Mouse (Mus musculus): ENCODE data around the gene Dek. TPM values are rescaled to one million over a fixed set of nuclear protein-coding genes. Genes with fewer than 3 reads are reported as not detected.

Gene Dek
- total RNA-seq, 2 experiments from 2014 or later = 470 to 476 TPM

DNA sequence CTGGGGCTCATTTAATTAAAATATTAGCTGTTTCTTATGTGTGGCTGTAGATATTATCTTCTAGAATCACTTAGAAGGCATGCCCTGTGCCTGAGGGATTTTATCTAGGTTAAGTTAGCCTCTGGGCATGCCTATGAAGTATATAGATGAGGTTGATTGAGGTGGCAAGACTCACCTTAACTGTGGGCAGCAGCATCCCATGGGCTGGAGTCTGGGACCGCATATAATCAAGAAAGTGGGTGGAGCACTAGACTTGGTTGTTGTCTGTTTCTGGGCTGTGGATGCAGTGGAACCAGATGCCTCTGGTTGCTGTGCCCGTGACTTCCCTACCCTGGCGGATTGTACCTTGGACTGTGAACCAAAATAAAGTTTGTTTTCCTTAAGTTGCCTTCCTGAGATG, 6.1 kb upstream of the Dek start:
- ATAC-seq (replicated peaks; ENCODE audit: poor library complexity) = no peak

DNA sequence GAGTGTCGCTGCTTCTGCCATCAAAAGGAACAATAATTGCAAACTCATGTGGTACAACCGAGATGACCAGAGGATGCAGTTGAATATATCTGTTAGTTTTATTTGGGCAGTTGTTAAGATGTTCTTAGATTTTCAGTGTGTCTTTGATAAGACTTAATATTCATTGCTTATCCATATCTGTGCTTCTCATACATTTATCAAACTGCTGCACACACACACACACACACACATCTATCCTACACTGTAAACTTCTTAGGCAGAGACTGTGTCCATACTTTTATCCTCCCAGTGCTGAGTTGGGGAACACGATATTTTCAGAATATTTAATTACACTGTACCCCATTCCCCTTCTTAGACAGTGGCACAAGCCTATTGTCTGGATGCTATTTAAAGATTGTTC, 5.2 kb upstream of the Dek start:
- no peak for ATAC-seq (replicated peaks; ENCODE audit: poor library complexity)

DNA sequence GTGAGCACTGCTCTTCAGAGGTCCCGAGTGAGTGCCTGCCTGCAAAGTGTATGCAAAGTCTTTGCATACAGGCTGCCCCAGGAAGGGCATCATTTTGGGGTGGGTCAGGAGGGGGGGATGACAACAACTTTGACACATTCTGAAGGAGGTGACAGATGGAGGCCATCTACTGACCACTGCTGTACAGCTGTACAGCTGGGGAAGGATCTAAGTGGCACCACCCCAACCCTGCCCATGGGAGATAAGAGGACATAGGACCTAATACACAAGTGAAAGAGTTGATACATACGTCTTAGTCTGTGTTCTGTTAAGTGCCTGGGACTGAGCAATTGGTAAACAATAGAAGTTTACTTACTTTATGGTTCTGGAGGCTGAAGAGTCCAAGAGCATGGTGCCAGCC, 3.2 kb upstream of the Dek start:
- no peak for ATAC-seq (replicated peaks; ENCODE audit: poor library complexity)

DNA sequence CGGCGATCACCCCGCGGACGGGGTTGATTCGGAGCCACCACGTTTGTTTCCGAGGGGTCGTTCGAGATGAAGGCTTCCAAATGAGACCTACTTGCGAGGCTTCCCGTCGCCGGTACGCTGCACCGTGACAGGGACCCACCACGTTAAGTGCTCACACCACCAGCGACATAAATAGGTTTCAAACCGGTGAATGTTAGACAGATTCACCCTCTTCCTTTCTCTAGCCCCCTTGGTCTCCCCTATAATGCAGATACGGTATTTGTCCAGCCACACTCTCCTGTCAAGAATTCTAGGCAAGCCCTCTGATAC, 533 bp upstream of the Dek start:
- ATAC-seq (replicated peaks; ENCODE audit: poor library complexity) = peak; percentile 9

DNA sequence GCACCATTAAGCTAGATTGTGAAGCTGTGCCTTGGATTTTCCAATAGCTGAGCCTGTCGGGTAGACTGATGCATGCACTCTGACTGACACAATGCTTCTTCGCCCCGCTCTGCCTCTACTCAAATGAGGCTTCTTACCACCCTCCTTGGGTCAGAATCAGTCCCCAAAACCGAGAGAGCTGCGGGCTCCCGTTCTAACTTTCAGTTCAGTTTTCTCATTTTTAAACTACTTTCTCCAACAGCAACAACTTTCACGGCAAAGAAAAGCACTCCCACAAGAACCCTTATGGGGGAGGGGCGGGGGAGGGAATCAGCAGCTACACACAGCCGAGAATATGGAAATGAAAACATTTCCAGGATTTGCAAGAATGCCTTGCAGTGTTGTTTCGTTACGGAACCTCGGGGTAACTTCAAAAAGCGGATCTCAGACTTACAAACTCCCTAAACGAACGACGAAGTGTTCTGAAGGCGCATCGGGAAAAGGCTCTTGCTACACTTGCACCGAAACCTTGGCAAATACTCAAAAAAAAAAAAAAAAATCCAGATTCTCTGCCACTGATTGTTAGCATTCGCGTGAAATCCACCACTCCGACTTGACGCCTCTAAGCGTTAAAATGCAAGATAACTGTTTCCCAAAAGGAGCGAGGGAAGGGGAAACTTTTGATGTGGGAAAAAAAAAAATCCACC, 1.0 kb downstream of the Dek start:
- peak; percentile 20 for ATAC-seq (replicated peaks; ENCODE audit: poor library complexity)

DNA sequence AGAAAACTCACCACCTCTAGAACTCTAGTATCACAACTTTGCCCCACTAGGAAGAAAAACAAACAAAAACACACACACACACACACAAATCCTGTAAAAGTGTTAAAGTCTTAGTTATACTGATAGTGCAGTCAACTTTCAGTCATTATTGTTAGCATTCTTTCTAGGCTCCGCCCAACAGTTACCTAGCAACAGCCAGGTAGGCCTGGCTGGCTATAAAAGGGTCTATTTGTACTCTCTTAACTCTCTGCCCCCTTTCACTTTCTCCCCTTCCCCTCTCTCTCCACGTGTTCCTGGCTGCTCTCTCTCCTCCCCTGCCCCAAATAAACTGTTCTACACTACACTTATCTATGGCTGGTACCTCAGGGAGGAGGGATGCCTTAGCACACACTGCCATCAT, 1.9 kb downstream of the Dek start:
- ATAC-seq (replicated peaks; ENCODE audit: poor library complexity) = no peak

DNA sequence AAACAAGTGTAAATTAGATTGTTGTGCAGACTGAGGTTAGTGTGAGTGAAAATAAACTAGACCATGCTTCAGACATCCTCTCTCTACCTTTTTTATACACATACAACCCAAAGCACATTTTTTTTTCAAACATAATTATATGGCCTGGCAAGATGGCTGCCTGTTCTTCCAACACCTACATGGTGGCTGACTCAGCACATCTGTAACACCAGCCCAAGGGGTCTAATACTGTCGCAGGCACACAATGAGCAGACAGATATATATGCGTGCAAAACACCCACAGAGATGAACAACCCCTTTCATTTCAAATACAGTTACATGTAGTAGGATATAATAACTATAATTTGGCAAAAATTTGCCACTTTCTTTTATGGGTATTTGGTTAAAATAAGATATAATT, 5.4 kb downstream of the Dek start:
- no peak for ATAC-seq (replicated peaks; ENCODE audit: poor library complexity)

DNA sequence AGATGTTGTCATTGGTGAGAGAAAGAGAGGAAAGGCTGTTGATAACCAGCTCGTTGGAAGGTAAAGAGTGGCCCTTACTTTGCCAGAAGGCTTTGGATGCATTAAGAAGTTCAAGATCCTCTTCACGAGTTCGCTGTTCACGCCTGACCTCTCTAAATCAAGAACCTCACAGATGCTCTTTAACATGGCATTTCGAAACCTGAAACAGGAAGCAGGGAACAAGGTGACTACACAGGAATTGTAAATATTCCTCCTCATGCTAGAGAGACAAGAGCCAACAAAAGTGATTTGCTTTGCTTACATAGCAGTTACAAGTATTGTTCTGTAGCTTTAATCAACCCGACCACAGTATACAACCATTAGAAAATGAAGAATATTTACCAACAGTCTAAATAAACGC, 6.7 kb downstream of the Dek start:
- ATAC-seq (replicated peaks; ENCODE audit: poor library complexity) = no peak

DNA sequence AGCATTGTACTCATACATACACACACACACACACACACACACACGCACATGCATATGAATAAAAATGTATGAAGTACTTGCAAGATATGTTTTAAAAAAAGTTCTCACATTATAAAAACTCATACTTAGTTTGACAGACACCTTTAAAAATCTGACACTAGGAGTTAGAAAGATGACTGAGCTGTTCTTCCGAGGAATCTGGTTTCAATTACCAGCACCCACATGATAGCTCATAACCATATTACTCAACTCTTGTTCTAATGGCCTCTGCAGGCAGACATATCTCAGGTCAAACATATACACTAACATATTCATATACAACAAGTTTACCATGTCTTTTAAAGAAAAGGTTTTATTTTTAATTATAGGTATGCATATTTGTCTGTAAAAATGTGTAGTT, 9.4 kb downstream of the Dek start:
- ATAC-seq (replicated peaks; ENCODE audit: poor library complexity) = no peak

DNA sequence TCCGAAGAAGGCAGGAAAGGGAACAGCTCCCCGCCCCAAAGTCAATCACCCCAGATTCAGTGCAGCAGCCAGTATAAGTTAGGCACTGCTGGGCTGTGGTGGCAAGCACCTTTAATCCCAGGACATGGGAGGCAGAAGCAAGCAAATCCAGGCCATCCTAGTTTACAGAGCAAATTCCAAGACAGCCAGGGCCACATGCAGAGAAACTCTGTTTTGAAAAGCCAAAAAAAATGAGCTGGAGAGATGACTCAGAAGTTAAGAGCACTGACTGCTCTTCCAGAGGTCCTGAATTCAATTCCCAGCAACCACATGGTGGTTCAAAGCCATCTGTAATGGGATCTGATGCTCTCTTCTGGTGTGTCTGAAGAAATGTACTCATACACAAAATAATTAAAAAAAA, 12.2 kb downstream of the Dek start:
- ATAC-seq (replicated peaks; ENCODE audit: poor library complexity) = no peak

DNA sequence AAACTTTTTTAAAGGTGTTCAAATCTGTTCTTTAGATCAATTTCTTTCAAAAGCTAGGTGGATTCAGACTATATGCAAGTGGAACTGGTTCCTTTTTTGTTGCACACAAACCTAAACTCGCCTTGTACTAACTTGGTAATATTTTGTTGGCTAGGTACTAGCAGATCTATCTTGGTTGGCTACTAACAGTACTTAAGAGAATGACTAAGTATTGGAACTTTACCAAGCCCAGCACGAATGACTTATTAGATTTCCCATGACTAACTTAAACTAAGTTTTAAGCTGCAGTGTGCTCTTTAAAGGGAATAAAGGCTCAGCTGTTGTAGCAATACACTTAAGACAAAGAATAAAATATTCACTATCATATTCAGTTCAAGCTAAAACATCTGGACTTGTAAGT, 16.7 kb downstream of the Dek start:
- ATAC-seq (replicated peaks; ENCODE audit: poor library complexity) = no peak

DNA sequence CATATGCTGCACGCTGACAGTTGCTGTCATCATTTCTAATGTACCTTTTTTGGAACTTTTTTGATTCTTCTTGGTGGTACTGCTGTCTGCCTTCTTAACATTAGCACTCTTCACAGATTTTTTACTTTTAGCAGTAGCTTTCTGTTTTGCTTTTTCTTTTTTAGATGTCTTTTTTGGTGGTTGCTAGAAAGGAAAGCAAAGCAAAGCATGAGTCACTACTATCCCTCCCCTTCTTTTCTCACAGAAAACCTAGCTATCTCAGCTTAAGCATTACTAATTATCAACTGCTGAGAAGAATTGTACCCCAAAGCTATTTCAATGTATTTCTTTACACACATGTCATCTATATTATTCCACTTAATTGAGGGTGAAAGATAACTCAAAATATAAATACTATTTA, 17.6 kb downstream of the Dek start:
- no peak for ATAC-seq (replicated peaks; ENCODE audit: poor library complexity)

DNA sequence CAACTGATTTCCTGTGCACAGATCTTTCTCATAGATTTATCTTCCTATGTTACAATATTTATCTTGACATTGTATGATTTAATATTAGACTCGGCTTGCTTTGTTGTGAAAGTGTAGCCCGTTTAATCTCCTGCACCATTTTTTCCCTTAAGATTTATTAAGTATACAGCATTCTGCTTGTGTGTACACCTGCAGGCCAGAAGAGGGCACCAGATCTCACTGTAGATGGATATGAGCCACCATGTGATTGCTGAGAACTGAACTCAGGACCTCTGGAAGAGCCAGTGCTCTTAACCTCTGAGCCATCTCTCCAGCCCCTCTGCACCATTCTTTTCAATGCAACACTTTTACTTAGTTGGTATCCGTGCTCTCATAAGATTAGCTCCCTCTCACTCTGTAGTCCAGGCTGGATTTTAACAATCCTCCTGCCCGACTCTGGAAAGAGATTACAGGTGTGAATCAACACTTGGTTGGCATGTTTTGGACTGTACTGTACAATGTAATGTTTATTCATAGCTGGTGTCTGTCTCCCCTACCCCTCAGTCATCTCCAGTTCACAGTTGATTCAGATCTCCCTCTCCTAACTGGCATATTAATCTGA, 25.0 kb downstream of the Dek start:
- ATAC-seq (replicated peaks; ENCODE audit: poor library complexity) = no peak

DNA sequence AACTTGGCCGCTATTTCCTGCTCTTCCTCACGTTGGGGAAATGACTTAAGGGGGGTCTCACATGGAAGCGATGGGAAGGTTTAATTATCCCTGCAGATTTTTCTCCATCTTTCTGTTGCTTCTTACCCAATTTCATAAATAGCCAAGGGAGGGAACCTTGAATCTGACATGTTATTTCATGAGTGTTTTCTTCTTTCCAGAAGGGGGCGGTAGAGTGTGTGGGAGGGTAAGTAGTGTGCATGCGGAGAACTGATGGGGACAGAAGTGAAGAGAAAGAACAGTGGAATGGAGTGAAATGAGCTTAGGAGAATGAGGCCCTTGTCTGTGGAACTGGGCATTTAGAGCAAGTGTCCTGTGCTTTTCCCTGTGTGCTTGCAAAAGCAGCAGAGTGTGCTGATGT, 27.2 kb downstream of the Dek start:
- ATAC-seq (replicated peaks; ENCODE audit: poor library complexity) = peak; percentile 44; the same call in 1 of the 2 replicates

DNA sequence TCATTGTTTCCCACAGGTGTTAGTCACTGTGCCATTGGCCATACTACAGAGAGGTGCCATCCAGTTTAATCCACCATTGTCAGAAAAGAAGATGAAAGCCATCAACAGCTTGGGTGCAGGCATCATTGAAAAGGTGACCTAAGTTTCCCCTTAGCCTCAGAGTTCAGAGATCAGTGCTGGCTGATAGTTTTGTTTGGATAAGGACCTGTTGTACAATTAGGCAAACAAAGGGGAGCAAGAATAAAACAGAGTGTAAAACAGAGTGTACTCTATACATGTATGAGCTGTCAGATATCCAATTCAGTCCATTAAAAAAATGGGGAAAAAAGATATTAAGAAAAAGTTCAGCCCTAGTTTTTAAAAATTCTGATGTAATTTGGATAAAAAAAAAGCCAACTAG, 28.6 kb downstream of the Dek start:
- no peak for ATAC-seq (replicated peaks; ENCODE audit: poor library complexity)

DNA sequence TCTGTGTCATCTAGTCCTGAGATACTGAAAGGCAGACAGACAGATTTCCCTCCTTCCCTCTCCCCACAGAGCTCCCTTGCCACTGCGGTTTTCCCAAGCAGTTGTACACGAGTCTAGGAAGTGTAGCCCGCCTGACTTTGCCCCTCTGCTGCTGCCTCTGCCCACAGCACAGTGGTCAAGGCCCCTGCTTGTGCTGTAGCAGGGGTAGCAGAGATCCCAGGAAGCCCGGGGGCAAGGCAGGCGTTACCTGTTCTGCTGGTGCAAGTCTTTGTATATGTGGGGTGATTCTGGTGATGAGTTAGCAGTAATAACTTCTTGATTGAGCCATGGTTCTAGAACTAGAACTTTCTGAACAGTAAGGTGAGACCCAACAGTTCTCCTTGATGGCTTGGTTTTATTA, 29.8 kb downstream of the Dek start:
- no peak for ATAC-seq (replicated peaks; ENCODE audit: poor library complexity)

DNA sequence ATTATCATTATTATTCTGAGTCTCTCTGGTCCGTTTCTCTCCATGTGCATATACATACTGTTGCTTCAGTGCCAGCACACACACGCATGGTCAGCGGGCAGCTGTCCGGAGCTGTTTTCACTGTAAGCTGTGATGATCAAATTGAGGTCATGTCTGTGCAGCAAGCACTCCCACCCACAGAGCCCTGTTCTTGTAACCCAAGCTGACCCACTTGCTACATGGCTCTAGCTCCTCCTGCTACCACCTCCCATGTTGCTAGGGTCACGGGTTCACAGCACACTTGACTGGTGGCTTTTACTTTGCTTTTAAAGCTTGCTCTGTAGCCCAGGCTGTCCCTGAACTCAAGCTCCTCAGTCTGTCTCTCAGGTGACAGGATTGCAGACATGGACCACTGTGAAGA, 33.5 kb downstream of the Dek start:
- ATAC-seq (replicated peaks; ENCODE audit: poor library complexity) = no peak

DNA sequence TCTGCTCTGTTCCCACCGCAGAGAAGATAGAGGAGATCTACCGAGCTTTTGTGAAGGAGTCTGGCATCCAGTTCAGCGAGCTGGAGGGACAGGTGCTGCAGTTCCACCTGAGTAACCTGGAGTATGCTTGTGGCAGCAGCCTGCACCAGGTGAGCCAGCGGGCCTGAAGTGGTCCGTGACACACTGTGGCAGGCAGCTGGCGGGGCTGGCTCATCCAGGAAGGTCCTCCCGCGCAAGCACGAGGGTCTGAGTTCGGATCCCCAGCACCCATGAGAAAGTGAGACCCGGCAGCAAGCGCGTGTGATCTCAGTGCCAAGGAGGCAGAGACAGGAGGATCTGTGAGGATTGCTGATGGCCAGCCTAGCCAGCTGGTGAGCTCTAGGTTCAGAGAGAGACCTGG, 34.1 kb downstream of the Dek start:
- ATAC-seq (replicated peaks; ENCODE audit: poor library complexity) = no peak

DNA sequence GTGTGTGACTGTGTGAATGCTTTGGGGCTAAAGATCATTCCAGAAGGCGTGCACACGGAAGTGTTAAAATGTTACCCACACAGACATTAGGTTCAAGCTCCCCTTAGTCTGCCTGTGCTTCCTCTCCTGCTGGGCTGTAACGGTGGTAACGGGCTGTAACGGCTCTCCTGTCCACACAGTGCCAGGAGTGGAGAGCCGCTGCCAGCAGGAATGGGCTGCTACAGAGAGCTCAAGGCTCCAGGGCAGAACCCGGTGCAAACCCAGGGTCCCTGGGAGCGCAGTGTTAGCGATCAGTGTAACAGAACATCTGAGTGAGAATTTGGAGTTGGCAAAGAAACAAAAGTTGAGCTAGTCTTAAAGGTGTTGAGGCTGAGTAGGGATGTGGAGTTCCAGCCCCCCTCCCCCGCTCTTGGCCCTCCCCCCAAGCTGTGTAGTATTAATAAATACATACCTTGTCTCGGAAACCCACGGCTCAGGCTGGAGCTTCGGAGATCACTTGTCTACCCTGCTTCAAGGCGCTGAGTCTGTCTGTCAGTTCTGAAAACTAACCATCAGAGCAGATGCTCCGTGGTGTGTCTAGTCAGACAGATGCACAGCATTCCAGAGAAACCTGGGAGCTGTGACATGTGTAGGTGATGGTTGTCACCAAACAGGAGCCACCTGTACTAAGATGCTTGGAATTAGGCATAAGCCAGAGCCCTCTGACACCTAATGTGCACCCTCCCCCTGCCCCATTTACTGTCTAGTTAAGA, 35.5 kb downstream of the Dek start:
- no peak for ATAC-seq (replicated peaks; ENCODE audit: poor library complexity)

DNA sequence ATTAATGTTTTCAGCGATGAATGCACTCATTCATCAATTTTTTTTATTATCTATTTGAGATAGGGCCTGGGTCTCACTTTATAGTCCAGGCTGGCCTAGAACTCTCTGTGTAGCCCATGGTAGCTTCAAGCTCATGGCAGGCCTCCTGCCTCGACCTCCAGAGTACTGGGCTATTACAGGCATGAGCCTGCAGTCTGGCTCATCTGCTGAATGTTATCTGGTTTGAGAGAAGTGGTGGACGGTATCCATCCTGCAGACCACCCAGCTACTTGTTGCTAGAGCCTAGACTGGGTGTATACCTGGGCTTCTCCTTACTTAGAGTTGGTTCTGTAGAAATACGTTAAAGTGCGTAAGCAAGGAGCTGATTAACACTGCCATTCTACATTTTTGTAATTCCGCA, 39.0 kb downstream of the Dek start:
- no peak for ATAC-seq (replicated peaks; ENCODE audit: poor library complexity)

DNA sequence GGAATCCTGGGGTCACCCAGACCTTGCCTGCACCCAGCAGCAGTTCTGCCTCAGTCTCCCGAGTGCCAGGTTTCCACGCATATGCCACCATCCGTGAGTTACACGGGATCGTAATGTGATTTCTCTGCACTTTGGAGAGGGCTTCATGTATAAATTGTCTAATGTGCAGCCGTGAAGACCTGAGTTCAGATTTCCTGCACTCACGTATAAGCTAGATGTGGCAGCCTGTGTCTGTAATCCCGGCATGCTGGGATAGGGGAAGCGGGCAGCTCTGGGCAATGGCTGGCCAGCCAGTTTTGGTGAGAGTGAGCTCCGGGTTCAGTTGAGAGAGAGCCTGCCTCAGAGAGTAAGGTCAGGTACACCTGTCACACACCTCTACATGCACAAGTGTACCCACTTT, 39.5 kb downstream of the Dek start:
- no peak for ATAC-seq (replicated peaks; ENCODE audit: poor library complexity)

DNA sequence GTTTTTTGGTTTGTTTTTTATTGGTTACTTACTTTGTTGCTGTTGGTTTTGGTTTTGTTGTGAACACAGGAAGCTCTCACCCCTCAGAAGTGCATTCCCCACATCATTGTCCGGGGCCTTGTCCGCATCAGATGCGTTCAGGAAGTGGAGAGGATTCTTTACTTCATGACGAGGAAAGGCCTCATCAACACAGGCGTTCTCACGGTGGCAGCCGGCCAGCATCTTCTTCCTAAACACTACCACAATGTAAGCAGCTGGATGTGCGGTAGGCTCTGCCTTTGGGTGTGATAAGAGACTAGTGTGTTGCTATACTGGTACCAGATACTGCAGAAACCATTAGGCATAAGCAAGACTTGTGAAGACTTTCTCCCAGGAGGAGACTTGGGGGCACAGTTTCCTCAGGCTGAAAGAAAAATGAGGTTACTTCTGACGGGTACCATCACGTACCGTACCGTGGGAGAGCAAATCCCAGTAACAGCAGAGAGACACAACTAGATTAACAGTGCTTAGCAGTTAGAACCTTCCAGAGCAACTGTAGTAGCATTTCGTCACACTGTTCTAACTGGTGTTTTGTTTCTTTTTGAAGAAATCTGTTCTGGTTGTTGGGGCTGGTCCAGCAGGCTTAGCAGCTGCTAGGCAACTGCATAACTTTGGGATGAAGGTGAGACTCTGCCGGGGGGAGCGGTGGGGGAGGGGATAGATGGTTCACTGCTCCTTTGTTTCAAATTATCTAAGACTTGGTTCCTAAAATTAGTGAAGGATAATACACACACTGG, 41.8 kb downstream of the Dek start:
- no peak; the same call in 1 of the 2 replicates for ATAC-seq (replicated peaks; ENCODE audit: poor library complexity)

Measured in megakaryocyte progenitor cell, adult 5-6 weeks (primary cell).